Mouse (Mus musculus): ENCODE data around the gene B230104I21Rik. TPM values are rescaled to one million over a fixed set of nuclear protein-coding genes. Genes with fewer than 3 reads are reported as not detected.

B230104I21Rik gene
- polyA plus RNA-seq, 1 experiment from 2014 or later = not detected

- 72% methylated on average over 5 of the region's 5 CpGs for WGBS
- Histone ChIP-seq H3K4me3 (ENCODE audit: low read depth, low read length) (no peak overlapping the region), H3K4me2 (ENCODE audit: low read depth, low read length) (no peak overlapping the region), H3K9me3 (replicated peaks; ENCODE audit: control insufficient read depth, low read length) (no peaks in the 10 kb centered on the region), H3K27ac (replicated peaks; ENCODE audit: low read depth, low read length) (no peak overlapping the region), H3K36me3 (replicated peaks; ENCODE audit: control insufficient read depth, insufficient read depth, low read depth, low read length) (no peaks in the 10 kb centered on the region), H3K27me3 (ENCODE audit: control insufficient read depth, insufficient read depth, low read length) (no peaks in the 10 kb centered on the region), H3K4me1 (ENCODE audit: control insufficient read depth, insufficient read depth, low read length) (peaks cover 6% of the 10 kb centered on the region), H3K9ac (replicated peaks; ENCODE audit: low read length) (no peak overlapping the region)
- no peak for DNase-seq (ENCODE audit: low spot score)
- no peak for ATAC-seq (replicated peaks; ENCODE audit: insufficient number of reproducible peaks, low FRiP score, low TSS enrichment, low read depth)
These were observed 33.2 kb downstream of the B230104I21Rik start for GRCm38 (mm10) chr4:154369089-154369488.

- Histone ChIP-seq H3K36me3 (replicated peaks; ENCODE audit: control insufficient read depth, insufficient read depth, low read depth, low read length) (no peaks in the 10 kb centered on the region), H3K4me3 (ENCODE audit: low read depth, low read length) (no peak overlapping the region), H3K27ac (replicated peaks; ENCODE audit: low read depth, low read length) (no peak overlapping the region), H3K9me3 (replicated peaks; ENCODE audit: control insufficient read depth, low read length) (no peaks in the 10 kb centered on the region), H3K9ac (replicated peaks; ENCODE audit: low read length) (no peak overlapping the region), H3K27me3 (ENCODE audit: control insufficient read depth, insufficient read depth, low read length) (no peaks in the 10 kb centered on the region), H3K4me1 (ENCODE audit: control insufficient read depth, insufficient read depth, low read length) (peaks cover 3% of the 10 kb centered on the region), H3K4me2 (ENCODE audit: low read depth, low read length) (no peak overlapping the region)
- 64% methylated on average over 8 of the region's 8 CpGs for WGBS
- ATAC-seq (replicated peaks; ENCODE audit: insufficient number of reproducible peaks, low FRiP score, low TSS enrichment, low read depth) (no peak), DNase-seq (ENCODE audit: low spot score) (no peak)
These were observed 34.9 kb downstream of the B230104I21Rik start for GRCm38 (mm10) chr4:154370841-154371240.

- H3K27ac ChIP-seq (replicated peaks; ENCODE audit: low read depth, low read length) = 0 out of 2 replicates have a peak overlapping the region, but pooled peaks have one; percentile 6
- no peak for ATAC-seq (replicated peaks; ENCODE audit: insufficient number of reproducible peaks, low FRiP score, low TSS enrichment, low read depth)
- no peak overlapping the region for H3K9ac ChIP-seq (replicated peaks; ENCODE audit: low read length)
These were observed 35.8 kb downstream of the B230104I21Rik start for GRCm38 (mm10) chr4:154371542-154372247.

GRCm38 (mm10) chr4:154375939-154376625 lies 40.2 kb downstream of the B230104I21Rik start:
- Histone ChIP-seq H3K36me3 (replicated peaks; ENCODE audit: control insufficient read depth, insufficient read depth, low read depth, low read length) (no peaks in the 10 kb centered on the region), H3K4me1 (ENCODE audit: control insufficient read depth, insufficient read depth, low read length) (no peaks in the 10 kb centered on the region), H3K27ac (replicated peaks; ENCODE audit: low read depth, low read length) (no peak overlapping the region), H3K4me3 (ENCODE audit: low read depth, low read length) (no peak overlapping the region), H3K27me3 (ENCODE audit: control insufficient read depth, insufficient read depth, low read length) (no peaks in the 10 kb centered on the region), H3K9ac (replicated peaks; ENCODE audit: low read length) (no peak overlapping the region), H3K4me2 (ENCODE audit: low read depth, low read length) (no peak overlapping the region), H3K9me3 (replicated peaks; ENCODE audit: control insufficient read depth, low read length) (no peaks in the 10 kb centered on the region)
- ATAC-seq (replicated peaks; ENCODE audit: insufficient number of reproducible peaks, low FRiP score, low TSS enrichment, low read depth) = no peak
- no peak for DNase-seq (ENCODE audit: low spot score)
- 90% methylated on average over 10 of the region's 10 CpGs for WGBS

More at GRCm38 (mm10) chr4:154371542-154372247, 35.8 kb downstream of the B230104I21Rik start:
- 74% methylated on average over 13 of the region's 13 CpGs for WGBS
- DNase-seq (ENCODE audit: low spot score) = no peak
- Histone ChIP-seq H3K9me3 (replicated peaks; ENCODE audit: control insufficient read depth, low read length) (no peaks in the 10 kb centered on the region), H3K36me3 (replicated peaks; ENCODE audit: control insufficient read depth, insufficient read depth, low read depth, low read length) (no peaks in the 10 kb centered on the region), H3K4me3 (ENCODE audit: low read depth, low read length) (no peak overlapping the region), H3K27me3 (ENCODE audit: control insufficient read depth, insufficient read depth, low read length) (no peaks in the 10 kb centered on the region), H3K4me2 (ENCODE audit: low read depth, low read length) (no peak overlapping the region), H3K4me1 (ENCODE audit: control insufficient read depth, insufficient read depth, low read length) (no peaks in the 10 kb centered on the region; the same call in none of the 2 replicates)

- DNase-seq (ENCODE audit: low spot score) (no peak), ATAC-seq (replicated peaks; ENCODE audit: insufficient number of reproducible peaks, low FRiP score, low TSS enrichment, low read depth) (no peak)
- H3K4me1 ChIP-seq (ENCODE audit: control insufficient read depth, insufficient read depth, low read length) = no peaks in the 10 kb centered on the region
- H3K9me3 ChIP-seq (replicated peaks; ENCODE audit: control insufficient read depth, low read length) = no peaks in the 10 kb centered on the region
- no peak overlapping the region for H3K27ac ChIP-seq (replicated peaks; ENCODE audit: low read depth, low read length)
- no peak overlapping the region for H3K4me3 ChIP-seq (ENCODE audit: low read depth, low read length)
- WGBS = 96% methylated on average over 2 of the region's 2 CpGs
- H3K9ac ChIP-seq (replicated peaks; ENCODE audit: low read length) = no peak overlapping the region
- H3K27me3 ChIP-seq (ENCODE audit: control insufficient read depth, insufficient read depth, low read length) = no peaks in the 10 kb centered on the region
- H3K4me2 ChIP-seq (ENCODE audit: low read depth, low read length) = no peak overlapping the region
- H3K36me3 ChIP-seq (replicated peaks; ENCODE audit: control insufficient read depth, insufficient read depth, low read depth, low read length) = no peaks in the 10 kb centered on the region
These were observed 42.9 kb downstream of the B230104I21Rik start for GRCm38 (mm10) chr4:154378876-154379275.

- Histone ChIP-seq H3K9ac (replicated peaks; ENCODE audit: low read length) (no peak overlapping the region), H3K4me2 (ENCODE audit: low read depth, low read length) (no peak overlapping the region), H3K36me3 (replicated peaks; ENCODE audit: control insufficient read depth, insufficient read depth, low read depth, low read length) (no peaks in the 10 kb centered on the region), H3K27ac (replicated peaks; ENCODE audit: low read depth, low read length) (peak overlapping the region; percentile 52), H3K27me3 (ENCODE audit: control insufficient read depth, insufficient read depth, low read length) (no peaks in the 10 kb centered on the region), H3K9me3 (replicated peaks; ENCODE audit: control insufficient read depth, low read length) (no peaks in the 10 kb centered on the region), H3K4me3 (ENCODE audit: low read depth, low read length) (no peak overlapping the region), H3K4me1 (ENCODE audit: control insufficient read depth, insufficient read depth, low read length) (peaks cover 17% of the 10 kb centered on the region)
- ATAC-seq (replicated peaks; ENCODE audit: insufficient number of reproducible peaks, low FRiP score, low TSS enrichment, low read depth) (no peak), DNase-seq (ENCODE audit: low spot score) (peak; percentile 66)
- 15% methylated on average over 8 of the region's 8 CpGs for WGBS
These were observed 49.3 kb downstream of the B230104I21Rik start for GRCm38 (mm10) chr4:154385208-154385607.

- peak overlapping the region; percentile 52 for H3K27ac ChIP-seq (replicated peaks; ENCODE audit: low read depth, low read length)
- no peak overlapping the region for H3K4me3 ChIP-seq (ENCODE audit: low read depth, low read length)
- no peak overlapping the region for H3K4me2 ChIP-seq (ENCODE audit: low read depth, low read length)
- H3K4me1 ChIP-seq (ENCODE audit: control insufficient read depth, insufficient read depth, low read length) = peaks cover 24% of the 10 kb centered on the region
- no peak for ATAC-seq (replicated peaks; ENCODE audit: insufficient number of reproducible peaks, low FRiP score, low TSS enrichment, low read depth)
- DNase-seq (ENCODE audit: low spot score) = no peak
- H3K9ac ChIP-seq (replicated peaks; ENCODE audit: low read length) = no peak overlapping the region
- H3K27me3 ChIP-seq (ENCODE audit: control insufficient read depth, insufficient read depth, low read length) = no peaks in the 10 kb centered on the region
- WGBS = 31% methylated on average over 2 of the region's 2 CpGs
- no peaks in the 10 kb centered on the region for H3K36me3 ChIP-seq (replicated peaks; ENCODE audit: control insufficient read depth, insufficient read depth, low read depth, low read length)
- no peaks in the 10 kb centered on the region for H3K9me3 ChIP-seq (replicated peaks; ENCODE audit: control insufficient read depth, low read length)
These were observed 50.0 kb downstream of the B230104I21Rik start for GRCm38 (mm10) chr4:154385918-154386317.

- peaks cover 24% of the 10 kb centered on the region for H3K4me1 ChIP-seq (ENCODE audit: control insufficient read depth, insufficient read depth, low read length)
- H3K9me3 ChIP-seq (replicated peaks; ENCODE audit: control insufficient read depth, low read length) = no peaks in the 10 kb centered on the region
- H3K4me3 ChIP-seq (ENCODE audit: low read depth, low read length) = no peak overlapping the region
- no peak overlapping the region for H3K4me2 ChIP-seq (ENCODE audit: low read depth, low read length)
- H3K27me3 ChIP-seq (ENCODE audit: control insufficient read depth, insufficient read depth, low read length) = no peaks in the 10 kb centered on the region
- ATAC-seq (replicated peaks; ENCODE audit: insufficient number of reproducible peaks, low FRiP score, low TSS enrichment, low read depth) (no peak; the same call in 1 of the 2 replicates), DNase-seq (ENCODE audit: low spot score) (peak; percentile 60)
- peak overlapping the region; percentile 59 for H3K27ac ChIP-seq (replicated peaks; ENCODE audit: low read depth, low read length)
- WGBS = 20% methylated on average over 8 of the region's 8 CpGs
- H3K9ac ChIP-seq (replicated peaks; ENCODE audit: low read length) = peak overlapping the region; percentile 28
- no peaks in the 10 kb centered on the region for H3K36me3 ChIP-seq (replicated peaks; ENCODE audit: control insufficient read depth, insufficient read depth, low read depth, low read length)
These were observed 50.9 kb downstream of the B230104I21Rik start for GRCm38 (mm10) chr4:154386810-154387209.

Data from embryonic facial prominence, embryonic 11.5 days (tissue).